Mouse (Mus musculus) liver, postnatal 0 days (tissue): ENCODE data around the gene Irf2bp2. TPM values are rescaled to one million over a fixed set of nuclear protein-coding genes. Genes with fewer than 3 reads are reported as not detected.

Experiments used
- ATAC-seq: fragments of 200-750 bp; cut with Nextera tagmentation; 2 replicates; pipeline ENCODE4 v1.8.0; 2017; ENCODE audit warnings: mild to moderate bottlenecking, moderate library complexity
- DNase-seq: peaks from one replicate; pipeline ENCODE4 v3.0.0-alpha.2; 2016
- H3K27ac ChIP-seq: fragments of 300-500 bp; sonication (generic); 2 replicates; pipeline ENCODE4 v1.5.1; 2014; ENCODE audit warnings: antibody characterized with exemption, moderate library complexity, mild to moderate bottlenecking, low read depth
- H3K27me3 ChIP-seq: fragments of 300-500 bp; sonication (generic); 2 replicates; pipeline ENCODE4 v1.6.1; 2014; ENCODE audit warnings: low read length, control low read depth, mixed read lengths; ENCODE audit not compliant: insufficient read depth
- H3K36me3 ChIP-seq: fragments of 300-500 bp; sonication (generic); replicated peaks from 2 replicates; pipeline ENCODE4 v1.6.1; 2014; ENCODE audit warnings: mild to moderate bottlenecking, control low read depth, low read length, moderate library complexity, mixed read lengths; ENCODE audit not compliant: insufficient read depth
- H3K4me1 ChIP-seq: fragments of 300-500 bp; sonication (generic); 2 replicates; pipeline ENCODE4 v1.6.1; 2014; ENCODE audit warnings: antibody characterized with exemption, mild to moderate bottlenecking, control low read depth; ENCODE audit not compliant: insufficient read depth
- H3K4me2 ChIP-seq: fragments of 300-500 bp; sonication (generic); 2 replicates; pipeline ENCODE4 v1.6.1; 2014; ENCODE audit warnings: low read depth, mild to moderate bottlenecking, low read length, moderate library complexity, mixed read lengths
- H3K4me3 ChIP-seq: fragments of 300-500 bp; sonication (generic); 2 replicates; pipeline ENCODE4 v1.5.1; 2014; ENCODE audit warnings: low read depth, low read length
- H3K9ac ChIP-seq: fragments of 300-500 bp; sonication (generic); replicated peaks from 2 replicates; pipeline ENCODE4 v1.6.1; 2014; ENCODE audit warnings: mild to moderate bottlenecking, moderate library complexity
- H3K9me3 ChIP-seq: fragments of 300-500 bp; sonication (generic); 2 replicates; pipeline ENCODE4 v1.6.1; 2016; ENCODE audit warnings: mild to moderate bottlenecking, control low read depth, low read length, mixed read lengths
- CTCF ChIP-seq: sonication (generic); IDR thresholded peaks from 2 replicates; pipeline ENCODE4 v1.5.1; 2016; ENCODE audit warnings: antibody characterized with exemption, low read depth
- EP300 ChIP-seq: IDR thresholded peaks from 2 replicates; pipeline ENCODE4 v1.6.1; 2016; ENCODE audit warnings: antibody characterized with exemption, low read depth, mild to moderate bottlenecking
- WGBS: fragments of 180-500 bp; shearing (Covaris S2); extraction: QIAGEN DNeasy Blood & Tissue Kit; methylation state at CpG from one replicate; pipeline ENCODE4 v1.1.7; 2014; ENCODE audit not compliant: insufficient replicate concordance; 5-methylcytosine and 5-hydroxymethylcytosine counted together
- polyA plus RNA-seq: library from polyadenylated mRNA; unstranded; fragments of >200 nt; fragmentation: Nextera tagmentation; extraction: Ambion mirVana; gene quantifications from 2 replicates; pipeline ENCODE4 v1.2.1, GENCODE M21; 2015

Irf2bp2 gene
- polyA plus RNA-seq, 1 experiment from 2014 or later, result 6.2 TPM

GRCm38 (mm10) chr8:126540298-126540697, 53.5 kb downstream of the Irf2bp2 start:
- no peak overlapping the region for H3K4me2 ChIP-seq
- TF ChIP-seq CTCF, result no peak
- TF ChIP-seq EP300, result no peak
- H3K9ac ChIP-seq, result no peak overlapping the region
- DNase-seq (no peak), ATAC-seq (no peak)
- H3K27ac ChIP-seq, result no peak overlapping the region
- no peaks in the 10 kb centered on the region for H3K9me3 ChIP-seq
- no peak overlapping the region for H3K4me3 ChIP-seq
- H3K27me3 ChIP-seq, result no peaks in the 10 kb centered on the region
- H3K36me3 ChIP-seq, result no peaks in the 10 kb centered on the region
- WGBS, result 75% methylated on average over 5 of the region's 5 CpGs
- peaks cover 21% of the 10 kb centered on the region for H3K4me1 ChIP-seq

- DNase-seq (no peak), ATAC-seq (peak; percentile 26)
- H3K36me3 ChIP-seq, result no peaks in the 10 kb centered on the region
- no peak overlapping the region for H3K9ac ChIP-seq
- H3K27ac ChIP-seq, result no peak overlapping the region
- 64% methylated on average over 10 of the region's 10 CpGs for WGBS
- no peak overlapping the region for H3K4me3 ChIP-seq
- no peaks in the 10 kb centered on the region for H3K27me3 ChIP-seq
- H3K9me3 ChIP-seq, result no peaks in the 10 kb centered on the region
- peaks cover 21% of the 10 kb centered on the region for H3K4me1 ChIP-seq
- TF ChIP-seq CTCF, result no peak
- no peak overlapping the region for H3K4me2 ChIP-seq
Observed at GRCm38 (mm10) chr8:126539355-126540093, 54.3 kb downstream of the Irf2bp2 start.

GRCm38 (mm10) chr8:126538648-126539354, 55.0 kb downstream of the Irf2bp2 start:
- Histone ChIP-seq H3K36me3 (no peaks in the 10 kb centered on the region), H3K9ac (no peak overlapping the region), H3K4me1 (peaks cover 21% of the 10 kb centered on the region), H3K4me3 (no peak overlapping the region), H3K27ac (no peak overlapping the region), H3K4me2 (no peak overlapping the region), H3K27me3 (no peaks in the 10 kb centered on the region), H3K9me3 (no peaks in the 10 kb centered on the region)
- DNase-seq (no peak), ATAC-seq (no peak)
- TF ChIP-seq EP300 (no peak), CTCF (no peak)
- 38% methylated on average over 10 of the region's 12 CpGs for WGBS

Other genes with a start within 250 kb of the Irf2bp2 start
- gene Coa6, start 171.5 kb downstream of the Irf2bp2 start, polyA plus RNA-seq, result 81.0 and 97.6 TPM in 2 replicates
- gene Tarbp1, start 118.9 kb downstream of the Irf2bp2 start, polyA plus RNA-seq, result 0.82 and 1.1 TPM in 2 replicates